Mouse (Mus musculus) gonadal fat pad, adult 2 months (tissue): ENCODE measurements around the gene Sult2a5. TPM values are rescaled to one million over a fixed set of nuclear protein-coding genes. Genes with fewer than 3 reads are reported as not detected.

Experiments used
- DNase-seq: peaks from one replicate; pipeline ENCODE4 v3.0.0-alpha.2; 2012; ENCODE audit warnings: low read depth
- polyA plus RNA-seq: library from polyadenylated mRNA; depleted of rRNA; stranded (reverse); fragments of >200 nt; gene quantifications from 2 replicates; pipeline ENCODE4 v1.2.3, GENCODE M21; 2012; rRNA removed

The Sult2a5 gene
- polyA plus RNA-seq = 0.11 TPM in 1 of 2 replicates, not detected in the other

DNA sequence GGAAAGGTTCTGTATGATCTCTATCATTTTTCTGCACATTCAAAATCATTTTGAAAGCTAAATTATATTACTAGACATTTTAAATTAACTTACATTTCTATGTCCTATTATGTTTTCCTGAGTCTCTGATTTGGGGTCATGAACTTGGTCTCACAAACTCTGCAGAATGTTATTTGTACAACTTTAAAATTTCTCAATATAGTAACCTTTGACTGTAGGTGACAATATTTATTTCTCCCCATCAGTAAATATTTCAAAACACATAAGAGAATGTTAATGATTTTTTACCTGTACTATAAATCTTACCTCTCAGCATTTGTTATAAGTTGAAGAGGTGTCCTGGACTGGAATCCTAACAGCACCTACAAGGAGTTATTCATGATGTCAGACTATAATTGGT lies at the start of gene Sult2a5:
Gene Sult2a5 (plus strand): TSS at position 301 of the 400 bp plus-strand sequence.
- no peak for DNase-seq

Other genes starting within 250 kb of the Sult2a5 start
- gene Cabp5, start 225.8 kb upstream of the Sult2a5 start, polyA plus RNA-seq = not detected in 2 replicates
- gene Bsph1, start 173.1 kb upstream of the Sult2a5 start, polyA plus RNA-seq = 14.0 and 19.7 TPM in 2 replicates
- gene Bsph2, start 52.9 kb upstream of the Sult2a5 start, polyA plus RNA-seq = 82.9 and 139 TPM in 2 replicates
- gene Sult2a2, start 109.5 kb downstream of the Sult2a5 start, polyA plus RNA-seq = not detected in 2 replicates
- gene Sult2a1, start 213.4 kb downstream of the Sult2a5 start, polyA plus RNA-seq = not detected in 2 replicates